Mouse (Mus musculus): Measurements from ENCODE around the gene Gm17482. TPM values are rescaled to one million over a fixed set of nuclear protein-coding genes. Genes with fewer than 3 reads are reported as not detected.

Gm17482 gene
- polyA plus RNA-seq (2015; fragmentation: Nextera tagmentation; extraction: Ambion mirVana): not detected in 2 replicates

DNA sequence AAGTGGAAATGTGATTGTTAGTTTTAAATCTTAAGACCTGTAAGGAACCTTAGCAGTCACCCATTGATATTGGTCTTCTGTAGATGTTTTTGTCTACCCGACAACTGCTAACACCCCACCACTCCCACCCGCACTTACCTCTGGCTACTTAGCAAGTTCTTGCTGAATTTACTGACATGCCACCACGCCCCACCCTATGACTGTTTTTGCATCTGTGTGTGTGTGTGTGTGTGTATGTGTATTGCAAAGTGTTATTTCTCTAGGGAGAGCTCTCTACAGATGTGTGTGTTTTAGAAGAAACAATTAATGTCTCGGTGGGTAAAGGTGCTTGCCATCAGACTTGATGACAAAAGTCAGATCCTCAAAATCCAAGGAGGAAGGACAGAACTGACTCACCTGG, at the start of gene Gm17482:
Gm17482 (plus strand) TSS at position 301 of the 400 bp plus-strand sequence.
- Histone ChIP-seq H3K4me1 (replicated peaks) (no peaks in the 10 kb centered on the region), H3K9me3 (no peaks in the 10 kb centered on the region), H3K9ac (no peak within 1 kb of the TSS), H3K4me2 (no peak within 1 kb of the TSS), H3K36me3 (no peaks in the 10 kb centered on the region), H3K27ac (no peak within 1 kb of the TSS), H3K4me3 (no peak within 1 kb of the TSS), H3K27me3 (no peaks in the 10 kb centered on the region)
- WGBS: 75% methylated on average over 4 of the region's 4 CpGs
- ATAC-seq (ENCODE audit: low FRiP score): 0 out of 2 replicates have a peak, but pooled peaks have one; percentile 36

DNA sequence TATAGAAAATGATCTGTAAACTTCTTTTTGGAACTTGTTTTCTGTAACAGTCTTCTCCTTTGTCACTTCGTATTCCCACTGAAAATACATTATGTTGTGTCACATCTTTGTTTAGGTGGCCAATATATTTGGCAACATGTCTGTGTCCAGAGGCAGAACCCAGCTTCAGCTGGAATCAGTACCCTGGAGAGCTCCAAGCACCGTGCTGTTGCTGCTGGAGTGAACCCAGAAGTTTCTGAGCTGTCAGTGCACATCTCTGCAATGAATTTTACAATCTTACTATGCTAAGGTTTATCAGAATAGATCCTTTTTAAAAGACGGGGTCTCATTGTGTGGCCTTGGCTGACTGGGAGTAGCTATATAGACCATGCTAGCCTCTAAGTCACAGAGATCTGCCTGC, 48.3 kb upstream of the Gm17482 start:
- ATAC-seq (ENCODE audit: low FRiP score): no peak
- WGBS: 40% methylated on average over 3 of the region's 3 CpGs
- Histone ChIP-seq H3K4me2 (no peak overlapping the region), H3K27me3 (no peaks in the 10 kb centered on the region), H3K27ac (no peak overlapping the region), H3K36me3 (no peaks in the 10 kb centered on the region), H3K9ac (no peak overlapping the region), H3K9me3 (no peaks in the 10 kb centered on the region), H3K4me3 (no peak overlapping the region), H3K4me1 (replicated peaks) (0 out of 2 replicates have a peak, but pooled peaks cover 5% of the 10 kb centered on the region)

DNA sequence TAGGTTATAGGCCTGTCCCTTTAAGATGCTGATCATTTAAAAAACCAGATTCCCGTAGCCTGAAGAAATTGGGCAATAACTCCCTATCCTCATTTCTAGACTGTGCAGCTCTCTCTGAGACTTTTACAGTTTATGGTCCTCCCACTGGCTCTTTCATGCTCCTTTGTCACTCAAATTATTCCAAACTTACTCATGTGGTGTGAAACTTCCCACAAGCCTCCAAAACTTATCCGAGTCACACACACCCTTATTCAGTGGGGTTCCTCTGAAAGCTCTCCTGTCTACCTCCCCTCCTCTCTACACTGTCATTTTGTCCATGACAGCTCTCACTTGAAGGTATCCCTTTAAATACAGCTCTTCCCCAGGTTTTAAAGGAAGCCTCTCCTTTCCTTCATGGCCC, 46.0 kb upstream of the Gm17482 start:
- Histone ChIP-seq H3K4me2 (no peak overlapping the region), H3K9ac (no peak overlapping the region), H3K36me3 (no peaks in the 10 kb centered on the region), H3K9me3 (no peaks in the 10 kb centered on the region), H3K27me3 (no peaks in the 10 kb centered on the region), H3K4me1 (replicated peaks) (0 out of 2 replicates have a peak, but pooled peaks cover 5% of the 10 kb centered on the region), H3K4me3 (no peak overlapping the region), H3K27ac (no peak overlapping the region)
- no peak for ATAC-seq (ENCODE audit: low FRiP score)
- 91% methylated on average over 2 of the region's 2 CpGs for WGBS

DNA sequence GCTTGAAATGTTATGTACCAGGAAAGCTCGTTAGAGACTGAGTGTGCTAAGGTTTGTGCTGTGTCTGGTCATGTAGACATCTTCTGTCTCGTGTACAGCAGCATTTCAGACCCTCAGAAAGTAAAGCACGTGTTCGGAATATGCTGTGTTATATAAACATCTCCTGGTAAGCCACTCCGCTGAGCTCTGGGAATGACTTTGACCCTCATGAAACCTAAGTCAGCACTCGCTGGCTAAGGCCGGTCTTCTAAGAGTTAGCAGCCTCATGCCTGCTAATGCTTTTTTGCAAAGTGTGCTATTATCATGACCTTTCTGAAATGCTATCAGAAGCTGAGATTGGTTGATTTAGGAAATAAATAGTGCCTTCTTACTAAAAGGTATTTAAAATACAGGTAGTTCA, 36.0 kb upstream of the Gm17482 start:
- H3K27ac ChIP-seq: no peak overlapping the region
- ATAC-seq (ENCODE audit: low FRiP score): no peak
- no peaks in the 10 kb centered on the region for H3K4me1 ChIP-seq (replicated peaks)
- H3K9ac ChIP-seq: no peak overlapping the region
- no peaks in the 10 kb centered on the region for H3K36me3 ChIP-seq
- H3K4me2 ChIP-seq: no peak overlapping the region
- H3K9me3 ChIP-seq: no peaks in the 10 kb centered on the region
- no peaks in the 10 kb centered on the region for H3K27me3 ChIP-seq
- WGBS: 78% methylated on average over 7 of the region's 7 CpGs
- H3K4me3 ChIP-seq: no peak overlapping the region

GRCm38 (mm10) chr6:115200753-115201152, 26.4 kb upstream of the Gm17482 start:
- Histone ChIP-seq H3K4me3 (no peak overlapping the region), H3K9me3 (no peaks in the 10 kb centered on the region), H3K36me3 (no peaks in the 10 kb centered on the region), H3K4me1 (replicated peaks) (no peaks in the 10 kb centered on the region), H3K4me2 (no peak overlapping the region), H3K9ac (no peak overlapping the region), H3K27ac (no peak overlapping the region), H3K27me3 (no peaks in the 10 kb centered on the region)
- 86% methylated on average over 3 of the region's 3 CpGs for WGBS
- ATAC-seq (ENCODE audit: low FRiP score): no peak

DNA sequence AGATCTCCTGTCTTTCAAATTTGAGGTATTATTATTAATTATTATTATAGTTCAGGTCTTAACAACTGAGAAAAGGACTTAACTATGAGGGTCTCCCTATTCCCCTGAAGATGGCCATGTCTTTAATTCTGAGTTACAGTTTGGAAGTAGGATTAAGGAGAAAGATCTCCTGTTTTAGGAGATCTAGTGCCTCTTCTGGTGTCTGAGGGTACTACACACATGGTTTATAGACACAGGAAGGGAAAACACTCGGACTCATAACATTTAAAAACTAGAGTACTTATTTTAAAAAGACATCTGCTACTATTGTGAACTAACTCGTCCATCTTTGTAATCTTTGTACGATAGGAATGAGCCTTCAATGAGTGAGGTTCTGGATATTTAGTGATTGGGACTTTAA, 24.1 kb upstream of the Gm17482 start:
- no peak overlapping the region for H3K9ac ChIP-seq
- no peaks in the 10 kb centered on the region for H3K27me3 ChIP-seq
- no peak for ATAC-seq (ENCODE audit: low FRiP score)
- H3K9me3 ChIP-seq: no peaks in the 10 kb centered on the region
- H3K4me1 ChIP-seq (replicated peaks): no peaks in the 10 kb centered on the region
- WGBS: 81% methylated on average over 3 of the region's 3 CpGs
- H3K4me2 ChIP-seq: no peak overlapping the region
- H3K27ac ChIP-seq: no peak overlapping the region
- no peak overlapping the region for H3K4me3 ChIP-seq
- H3K36me3 ChIP-seq: no peaks in the 10 kb centered on the region

GRCm38 (mm10) chr6:115210187-115210586, 17.0 kb upstream of the Gm17482 start:
- no peaks in the 10 kb centered on the region for H3K36me3 ChIP-seq
- WGBS: 84% methylated on average over 2 of the region's 2 CpGs
- H3K9me3 ChIP-seq: no peaks in the 10 kb centered on the region
- no peak overlapping the region for H3K9ac ChIP-seq
- peaks cover 7% of the 10 kb centered on the region; the same call in 1 of the 2 replicates for H3K4me1 ChIP-seq (replicated peaks)
- no peak overlapping the region for H3K27ac ChIP-seq
- ATAC-seq (ENCODE audit: low FRiP score): no peak
- no peak overlapping the region for H3K4me3 ChIP-seq
- no peaks in the 10 kb centered on the region for H3K27me3 ChIP-seq
- H3K4me2 ChIP-seq: no peak overlapping the region

GRCm38 (mm10) chr6:115210820-115211219, 16.3 kb upstream of the Gm17482 start:
- Histone ChIP-seq H3K4me1 (replicated peaks) (peaks cover 7% of the 10 kb centered on the region; the same call in 1 of the 2 replicates), H3K9me3 (no peaks in the 10 kb centered on the region), H3K27ac (no peak overlapping the region), H3K36me3 (no peaks in the 10 kb centered on the region), H3K4me3 (no peak overlapping the region), H3K4me2 (no peak overlapping the region), H3K9ac (no peak overlapping the region), H3K27me3 (no peaks in the 10 kb centered on the region)
- no peak for ATAC-seq (ENCODE audit: low FRiP score)
- WGBS: 90% methylated on average over 3 of the region's 3 CpGs

GRCm38 (mm10) chr6:115212132-115212903, 14.8 kb upstream of the Gm17482 start:
- no peak for ATAC-seq (ENCODE audit: low FRiP score)
- WGBS: 73% methylated on average over 5 of the region's 5 CpGs
- Histone ChIP-seq H3K4me3 (no peak overlapping the region), H3K9ac (no peak overlapping the region), H3K36me3 (no peaks in the 10 kb centered on the region), H3K4me1 (replicated peaks) (peaks cover 7% of the 10 kb centered on the region; the same call in 1 of the 2 replicates), H3K27me3 (no peaks in the 10 kb centered on the region), H3K4me2 (no peak overlapping the region), H3K9me3 (no peaks in the 10 kb centered on the region), H3K27ac (no peak overlapping the region)

DNA sequence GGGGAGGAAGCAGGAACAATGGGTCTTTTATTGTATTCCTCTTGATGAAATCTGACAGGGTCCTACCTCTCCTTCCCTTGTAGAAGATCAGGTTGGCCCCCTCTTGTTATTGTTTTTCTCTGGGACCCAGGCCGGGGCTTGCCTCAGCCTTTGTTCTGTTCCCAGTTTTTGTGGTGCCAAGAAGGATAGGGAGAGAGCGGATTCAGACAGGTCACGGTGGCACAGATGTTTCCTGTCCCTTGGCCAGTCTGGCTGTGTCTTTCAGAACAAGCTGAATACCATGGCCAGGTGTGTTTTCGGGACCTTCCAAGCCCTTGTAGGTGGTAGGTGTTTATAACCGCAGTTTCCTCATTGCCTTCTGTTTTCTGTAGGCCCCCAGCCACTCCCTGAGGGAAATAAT, 14.0 kb upstream of the Gm17482 start:
- Histone ChIP-seq H3K4me2 (no peak overlapping the region), H3K9me3 (no peaks in the 10 kb centered on the region), H3K9ac (no peak overlapping the region), H3K4me3 (no peak overlapping the region), H3K27ac (no peak overlapping the region), H3K36me3 (no peaks in the 10 kb centered on the region), H3K27me3 (no peaks in the 10 kb centered on the region), H3K4me1 (replicated peaks) (peaks cover 7% of the 10 kb centered on the region; the same call in 1 of the 2 replicates)
- 52% methylated on average over 5 of the region's 5 CpGs for WGBS
- ATAC-seq (ENCODE audit: low FRiP score): no peak

DNA sequence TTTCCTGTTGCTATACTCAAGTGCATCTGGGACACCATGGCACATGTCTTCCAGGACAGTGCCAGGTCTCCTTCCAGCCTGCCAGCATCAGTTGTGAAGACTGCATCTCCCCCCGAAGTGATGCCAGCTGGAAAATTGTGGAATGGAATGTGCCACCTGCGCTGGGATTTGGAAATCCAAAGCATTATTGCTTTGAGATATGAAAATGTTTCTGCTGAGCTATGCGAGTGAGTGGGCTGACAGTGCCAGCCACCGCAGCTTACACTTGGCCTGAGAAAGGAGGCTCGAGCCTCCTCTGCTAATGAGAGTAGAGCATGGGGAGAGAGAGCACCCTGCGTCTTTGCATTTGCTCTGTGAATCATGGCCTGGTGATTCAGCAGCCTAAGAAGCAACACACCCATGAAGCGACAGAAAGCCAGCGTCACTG, 5.9 kb upstream of the Gm17482 start:
- H3K4me2 ChIP-seq: no peak overlapping the region
- ATAC-seq (ENCODE audit: low FRiP score): no peak
- H3K27me3 ChIP-seq: no peaks in the 10 kb centered on the region
- no peaks in the 10 kb centered on the region for H3K36me3 ChIP-seq
- 87% methylated on average over 8 of the region's 8 CpGs for WGBS
- H3K4me1 ChIP-seq (replicated peaks): no peaks in the 10 kb centered on the region
- no peak overlapping the region for H3K27ac ChIP-seq
- H3K9ac ChIP-seq: no peak overlapping the region
- H3K9me3 ChIP-seq: no peaks in the 10 kb centered on the region
- H3K4me3 ChIP-seq: no peak overlapping the region

GRCm38 (mm10) chr6:115225519-115225918, 1.6 kb upstream of the Gm17482 start:
- no peak overlapping the region for H3K4me3 ChIP-seq
- H3K4me1 ChIP-seq (replicated peaks): no peaks in the 10 kb centered on the region
- no peak overlapping the region for H3K27ac ChIP-seq
- WGBS: 71% methylated on average over 3 of the region's 3 CpGs
- no peak overlapping the region for H3K9ac ChIP-seq
- no peaks in the 10 kb centered on the region for H3K27me3 ChIP-seq
- ATAC-seq (ENCODE audit: low FRiP score): no peak
- no peaks in the 10 kb centered on the region for H3K9me3 ChIP-seq
- H3K4me2 ChIP-seq: no peak overlapping the region
- H3K36me3 ChIP-seq: no peaks in the 10 kb centered on the region

DNA sequence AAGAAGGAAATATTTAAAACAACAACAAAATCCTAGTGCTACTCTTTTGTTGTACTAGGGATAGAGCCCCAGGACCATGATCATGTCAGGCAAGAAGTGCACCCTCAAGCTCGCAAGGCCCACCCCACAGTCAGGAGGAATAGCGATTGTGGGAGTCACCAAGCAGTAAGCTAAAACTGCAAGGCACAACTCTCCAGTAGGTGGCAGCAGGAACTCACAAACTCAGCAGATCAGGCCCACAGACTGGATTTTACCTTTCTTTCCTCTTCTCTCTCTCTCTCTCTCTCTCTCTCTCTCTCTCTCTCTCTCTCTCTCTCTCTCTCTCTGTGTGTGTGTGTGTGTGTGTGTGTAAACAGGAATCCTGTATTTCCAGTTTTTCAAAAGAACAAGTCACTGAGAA, 386 bp downstream of the Gm17482 start:
- no peaks in the 10 kb centered on the region for H3K27me3 ChIP-seq
- no peak overlapping the region for H3K9ac ChIP-seq
- no peaks in the 10 kb centered on the region for H3K4me1 ChIP-seq (replicated peaks)
- no peaks in the 10 kb centered on the region for H3K9me3 ChIP-seq
- no peaks in the 10 kb centered on the region for H3K36me3 ChIP-seq
- no peak overlapping the region for H3K27ac ChIP-seq
- 0 out of 2 replicates have a peak, but pooled peaks have one; percentile 52 for ATAC-seq (ENCODE audit: low FRiP score)
- no peak overlapping the region for H3K4me3 ChIP-seq
- H3K4me2 ChIP-seq: no peak overlapping the region
- WGBS: 3% methylated on average over 2 of the region's 2 CpGs
